In genomic region chr5:108715974-108716373, GRCm38 (mm10) we compare ENCODE assay signal across 29 mouse cellular contexts. TPM values are rescaled to one million over a fixed set of nuclear protein-coding genes. Genes with fewer than 3 reads are reported as not detected.
DNase-seq lines count a peak whose midpoint lies in the region; ATAC-seq and TF ChIP-seq lines count a peak whose summit lies in the region.
"Had no signal": no experiment of that assay in that cellular context is flagged by ENCODE, and none has a peak within 500 bp of the region (broad histone marks: within the 10 kb centered on the region; RNA-seq: fewer than 3 reads in every experiment).

No protein-coding gene starts in this region.

- H3K4me3 ChIP-seq in heart, embryonic 11.5 days (ENCODE audit: low read depth, low read length) = no peak overlapping the region
- no peak overlapping the region for H3K4me3 ChIP-seq in heart, embryonic 10.5 days
- H3K4me3 ChIP-seq in cerebellum, adult 2 months (replicated peaks; ENCODE audit: insufficient read depth, low read depth, low read length) = no peak overlapping the region
- H3K4me3 ChIP-seq: embryonic facial prominence, embryonic 10.5 days; embryonic facial prominence, embryonic 12.5 days; forebrain, embryonic 10.5 days; forebrain, embryonic 13.5 days had no signal

- DNase-seq in adrenal gland, postnatal 10 days = peak; percentile 0
- no peak for DNase-seq in adrenal gland, postnatal 14 days
- peak; percentile 7 for DNase-seq in gastrocnemius, postnatal 25 days
- no peak for DNase-seq in gastrocnemius, postnatal 4 days (ENCODE audit: low spot score in 2 of 2)
- no peak for DNase-seq in heart, embryonic 10.5 days (ENCODE audit: low spot score)
- peak; percentile 62 for DNase-seq in fat pad, adult 2 months (ENCODE audit: extremely low read depth, low read depth, low spot score)
- no peak for DNase-seq in cerebellum, adult 2 months
- DNase-seq: adrenal gland, adult 8-10 months; adrenal gland, postnatal 36 days; B cell, adult 2 months; cerebellum, adult 11-12 months; cerebellum, adult 8-10 months; cerebellum, postnatal 10 days; cerebellum, postnatal 25 days had no signal

- no peak overlapping the region for H3K27ac ChIP-seq in heart, embryonic 11.5 days (ENCODE audit: low read depth, low read length)
- no peak overlapping the region for H3K27ac ChIP-seq in heart, embryonic 10.5 days
- no peak overlapping the region for H3K27ac ChIP-seq in cerebellum, adult 2 months (ENCODE audit: insufficient read depth, low read length)
- H3K27ac ChIP-seq: embryonic facial prominence, embryonic 10.5 days; embryonic facial prominence, embryonic 12.5 days; forebrain, embryonic 10.5 days; forebrain, embryonic 13.5 days had no signal

- no peaks in the 10 kb centered on the region; the same call in 1 of the 2 replicates for H3K27me3 ChIP-seq in heart, embryonic 11.5 days (ENCODE audit: control insufficient read depth, insufficient read depth, low read length)
- no peaks in the 10 kb centered on the region for H3K27me3 ChIP-seq in heart, embryonic 10.5 days (ENCODE audit: insufficient read depth, poor library complexity, severe bottlenecking)
- H3K27me3 ChIP-seq in cerebellum, adult 2 months (ENCODE audit: control insufficient read depth, insufficient read depth, low read length) = no peaks in the 10 kb centered on the region
- H3K27me3 ChIP-seq: embryonic facial prominence, embryonic 12.5 days; forebrain, embryonic 13.5 days; Patski had no signal

- H3K4me2 ChIP-seq in heart, embryonic 11.5 days = no peak overlapping the region
- H3K4me2 ChIP-seq: embryonic facial prominence, embryonic 12.5 days; forebrain, embryonic 13.5 days had no signal

- H3K9me3 ChIP-seq in heart, embryonic 11.5 days (replicated peaks; ENCODE audit: control insufficient read depth, low read length) = no peaks in the 10 kb centered on the region
- no peaks in the 10 kb centered on the region for H3K9me3 ChIP-seq in heart, embryonic 10.5 days
- H3K9me3 ChIP-seq: embryonic facial prominence, embryonic 10.5 days; embryonic facial prominence, embryonic 12.5 days; forebrain, embryonic 10.5 days; forebrain, embryonic 13.5 days; G1E had no signal

- H3K9ac ChIP-seq in heart, embryonic 11.5 days (ENCODE audit: low read depth, low read length) = 0 out of 2 replicates have a peak overlapping the region, but pooled peaks have one; percentile 5
- H3K9ac ChIP-seq: embryonic facial prominence, embryonic 12.5 days; forebrain, embryonic 13.5 days had no signal

- ATAC-seq in heart, embryonic 11.5 days (replicated peaks; ENCODE audit: insufficient number of reproducible peaks, low FRiP score, low TSS enrichment) = no peak
- ATAC-seq: activated CD4-positive, CD25-positive, alpha-beta regulatory T cell, adult 4 months; CD4-positive, CD25-positive, alpha-beta regulatory T cell, adult 4 months; forebrain, embryonic 13.5 days; forebrain, embryonic 16.5 days; Patski had no signal

- 71% methylated on average over 1 of the region's 1 CpGs for WGBS in heart, embryonic 11.5 days (ENCODE audit: insufficient replicate concordance)
- WGBS in heart, embryonic 10.5 days = 79% methylated on average over 1 of the region's 1 CpGs
- WGBS in cerebellum, adult 2 months = 83% methylated on average over 1 of the region's 1 CpGs

- H3K36me3 ChIP-seq in heart, embryonic 11.5 days (ENCODE audit: control insufficient read depth, insufficient read depth, low read length) = no peaks in the 10 kb centered on the region
- no peaks in the 10 kb centered on the region for H3K36me3 ChIP-seq in heart, embryonic 10.5 days
- H3K36me3 ChIP-seq: embryonic facial prominence, embryonic 10.5 days; embryonic facial prominence, embryonic 12.5 days; forebrain, embryonic 10.5 days; G1E had no signal

- no peak for TF ChIP-seq POLR2A in cerebellum, adult 2 months (IDR thresholded peaks at IDR 0.05; ENCODE audit: borderline replicate concordance, insufficient read depth, low read length)

- TF ChIP-seq CTCF in cerebellum, adult 2 months (IDR thresholded peaks at IDR 0.05; ENCODE audit: borderline replicate concordance, insufficient read depth, low read depth, low read length) = no peak

- peaks cover 17% of the 10 kb centered on the region; the same call in 1 of the 2 replicates for H3K4me1 ChIP-seq in heart, embryonic 11.5 days (ENCODE audit: control insufficient read depth, insufficient read depth, low read length)
- H3K4me1 ChIP-seq in heart, embryonic 10.5 days = peaks cover 33% of the 10 kb centered on the region
- 0 out of 2 replicates have a peak, but pooled peaks cover 9% of the 10 kb centered on the region for H3K4me1 ChIP-seq in cerebellum, adult 2 months (ENCODE audit: control insufficient read depth, insufficient read depth, low read length)

RNA-seq across cellular contexts. Expression of gene Fgfrl1, which starts 23.8 kb away (rescaled TPM):
- total RNA-seq in adrenal gland, postnatal 10 days (2021) = 10 to 100 TPM; 42.5 to 52.7 TPM
- 39.0 and 44.7 TPM in 2 replicates for total RNA-seq in adrenal gland, postnatal 14 days (2021)
- total RNA-seq in gastrocnemius, postnatal 25 days (2021) = 10 to 100 TPM; 35.9 to 38.6 TPM
- 100 to 1,000 TPM; 172 to 194 TPM for total RNA-seq in gastrocnemius, postnatal 4 days (2021)
- polyA plus RNA-seq in heart, embryonic 11.5 days (2014; fragmentation: Nextera tagmentation; extraction: Ambion mirVana) = 28.0 and 31.7 TPM in 2 replicates
- polyA plus RNA-seq in heart, embryonic 10.5 days (2016; fragmentation: Nextera tagmentation; extraction: Ambion mirVana) = 29.0 and 31.3 TPM in 2 replicates
- polyA plus RNA-seq in cerebellum, adult 2 months (2012; rRNA removed) = 30.6 and 35.8 TPM in 2 replicates
- polyA plus RNA-seq: activated CD4-positive, CD25-positive, alpha-beta regulatory T cell, adult 4 months had no signal

RNA-seq across cellular contexts. Expression of gene Slc26a1, which starts 40.6 kb away (rescaled TPM):
- total RNA-seq in adrenal gland, postnatal 10 days (2021) = 10 to 100 TPM in 1 of 2 experiments, 1 to 10 TPM in 1; 5.7 to 11.4 TPM
- total RNA-seq in adrenal gland, postnatal 14 days (2021) = 0.98 and 16.7 TPM in 2 replicates
- not detected for total RNA-seq in gastrocnemius, postnatal 25 days (2021)
- under 1 TPM; 0.15 to 0.36 TPM for total RNA-seq in gastrocnemius, postnatal 4 days (2021)
- 0.70 and 1.2 TPM in 2 replicates for polyA plus RNA-seq in heart, embryonic 11.5 days (2014; fragmentation: Nextera tagmentation; extraction: Ambion mirVana)
- 0.58 and 0.85 TPM in 2 replicates for polyA plus RNA-seq in heart, embryonic 10.5 days (2016; fragmentation: Nextera tagmentation; extraction: Ambion mirVana)
- polyA plus RNA-seq in cerebellum, adult 2 months (2012; rRNA removed) = 1.7 and 1.9 TPM in 2 replicates

RNA-seq across cellular contexts. Expression of gene Dgkq, which starts 46.5 kb away (rescaled TPM):
- 10 to 100 TPM; 16.7 to 23.7 TPM for total RNA-seq in adrenal gland, postnatal 10 days (2021)
- 15.2 and 24.1 TPM in 2 replicates for total RNA-seq in adrenal gland, postnatal 14 days (2021)
- total RNA-seq in gastrocnemius, postnatal 25 days (2021) = 1 to 10 TPM; 4.7 to 5.0 TPM
- total RNA-seq in gastrocnemius, postnatal 4 days (2021) = 10 to 100 TPM in 1 of 2 experiments, 1 to 10 TPM in 1; 9.7 to 12.2 TPM
- polyA plus RNA-seq in heart, embryonic 11.5 days (2014; fragmentation: Nextera tagmentation; extraction: Ambion mirVana) = 5.6 and 6.3 TPM in 2 replicates
- polyA plus RNA-seq in heart, embryonic 10.5 days (2016; fragmentation: Nextera tagmentation; extraction: Ambion mirVana) = 7.9 and 8.5 TPM in 2 replicates
- 89.1 and 91.8 TPM in 2 replicates for polyA plus RNA-seq in cerebellum, adult 2 months (2012; rRNA removed)

RNA-seq across cellular contexts. Expression of gene Idua, which starts 55.8 kb away (rescaled TPM):
- total RNA-seq in adrenal gland, postnatal 10 days (2021) = 10 to 100 TPM in 1 of 2 experiments, 1 to 10 TPM in 1; 9.0 to 15.2 TPM
- 12.6 and 13.7 TPM in 2 replicates for total RNA-seq in adrenal gland, postnatal 14 days (2021)
- total RNA-seq in gastrocnemius, postnatal 25 days (2021) = 1 to 10 TPM; 7.8 to 9.4 TPM
- 1 to 10 TPM; 8.3 to 9.9 TPM for total RNA-seq in gastrocnemius, postnatal 4 days (2021)
- polyA plus RNA-seq in heart, embryonic 11.5 days (2014; fragmentation: Nextera tagmentation; extraction: Ambion mirVana) = 14.4 and 15.2 TPM in 2 replicates
- 15.1 and 16.3 TPM in 2 replicates for polyA plus RNA-seq in heart, embryonic 10.5 days (2016; fragmentation: Nextera tagmentation; extraction: Ambion mirVana)
- 29.0 and 37.8 TPM in 2 replicates for polyA plus RNA-seq in cerebellum, adult 2 months (2012; rRNA removed)

RNA-seq across cellular contexts. Expression of gene Rnf212, which starts 58.8 kb away (rescaled TPM):
- not detected for total RNA-seq in adrenal gland, postnatal 10 days (2021)
- 0.56 TPM in 1 of 2 replicates, not detected in the other for total RNA-seq in adrenal gland, postnatal 14 days (2021)
- total RNA-seq in gastrocnemius, postnatal 25 days (2021) = not detected
- total RNA-seq in gastrocnemius, postnatal 4 days (2021) = not detected
- polyA plus RNA-seq in heart, embryonic 11.5 days (2014; fragmentation: Nextera tagmentation; extraction: Ambion mirVana) = 2.9 and 4.1 TPM in 2 replicates
- 1.1 TPM in 2 replicates for polyA plus RNA-seq in heart, embryonic 10.5 days (2016; fragmentation: Nextera tagmentation; extraction: Ambion mirVana)
- not detected in 2 replicates for polyA plus RNA-seq in cerebellum, adult 2 months (2012; rRNA removed)
- total RNA-seq: adrenal gland, adult 18-20 months; adrenal gland, adult 8-10 months; adrenal gland, postnatal 36 days; CH12.LX; G1E had no signal
- polyA plus RNA-seq: activated CD4-positive, CD25-positive, alpha-beta regulatory T cell, adult 4 months; CD4-positive, CD25-positive, alpha-beta regulatory T cell, adult 4 months; cortical plate, adult 2 months; embryonic facial prominence, embryonic 14.5 days; forebrain, embryonic 13.5 days; forebrain, embryonic 16.5 days; frontal cortex, adult 2 months; G1E; Patski had no signal

Comparison
In these comparisons a context has a peak if more than half of its experiments do, and no peak if none do; other contexts are left out.
1. DNase-seq: peak in adrenal gland, postnatal 10 days (single experiment), gastrocnemius, postnatal 25 days (single experiment) and fat pad, adult 2 months (single experiment); none in adrenal gland, postnatal 14 days (single experiment), gastrocnemius, postnatal 4 days (0 of 2), heart, embryonic 10.5 days (single experiment) and cerebellum, adult 2 months (0 of 2).